Mouse (Mus musculus) T-helper 1 cell (primary cell): Measurements from ENCODE around the gene Gm19345.

Source experiments
- in situ Hi-C: fragments of 300-600 bp; cut with MboI, MseI; formaldehyde crosslinking; loops from one replicate; pipeline ENCODE4 v1.15.1; 2025; ENCODE audit warnings: high pct_unique_total_duplicates

Gene Gm19345

DNA sequence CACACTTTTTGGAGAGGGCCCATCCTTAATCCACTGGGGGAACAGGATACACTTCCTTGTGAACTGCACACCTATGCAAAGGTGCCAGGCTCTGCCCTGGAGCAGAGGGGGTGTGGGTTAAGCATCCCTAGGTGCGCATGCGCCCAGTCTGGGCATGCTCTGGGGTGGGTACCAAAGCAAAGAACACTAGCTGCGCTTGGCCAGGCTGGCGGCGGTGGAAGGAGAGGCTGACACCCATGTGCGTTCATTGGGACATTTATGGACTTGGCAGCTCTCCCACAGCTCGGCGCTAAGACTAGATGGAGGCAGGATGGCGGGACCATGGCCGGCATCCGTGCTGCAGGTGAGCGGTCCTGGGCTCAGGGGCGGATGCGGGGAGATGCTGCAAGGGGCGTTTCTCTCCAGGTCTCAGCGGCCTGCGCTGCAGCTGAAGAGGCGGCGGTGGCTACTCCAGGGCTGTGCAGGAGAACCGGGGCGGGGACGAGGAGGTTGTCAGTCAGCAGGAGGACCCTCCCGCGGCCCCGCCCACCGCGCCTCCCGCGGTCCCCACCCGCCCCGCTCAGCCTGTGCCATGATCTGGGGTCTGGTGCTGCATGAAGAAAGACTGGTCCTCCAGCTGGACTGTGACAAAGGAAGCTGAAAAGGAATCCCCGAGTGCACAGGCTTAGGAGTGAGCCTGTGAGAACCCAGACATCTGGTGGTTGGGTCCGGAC lies at the start of gene Gm19345:
Gene Gm19345, plus strand, starts transcription at position 146 of the 713 bp plus-strand sequence.
- in situ Hi-C loops = no loop called here

DNA sequence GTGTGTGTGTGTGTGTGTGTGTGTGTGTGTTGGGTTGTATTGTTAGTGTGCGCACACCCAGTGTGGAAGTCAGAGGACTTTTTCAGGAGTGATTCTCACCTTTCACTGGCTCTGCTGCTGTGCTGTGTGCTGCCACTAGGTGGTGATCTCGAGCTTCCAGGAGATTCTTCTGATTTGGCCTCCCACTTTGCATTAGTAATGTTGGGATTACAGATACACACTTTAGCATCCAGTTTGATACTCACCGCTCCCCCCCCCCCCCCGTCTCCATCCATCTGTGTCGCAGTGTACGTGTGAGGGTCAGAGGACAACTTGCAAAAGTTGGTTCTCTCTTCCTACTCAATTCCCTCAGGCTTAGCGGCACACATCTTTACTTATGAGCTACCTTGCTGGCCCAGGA lies 48.8 kb upstream of the Gm19345 start:
- in situ Hi-C loops = loop anchor here (5.0 kb wide), 1 partner anchor 39 kb away; no protein-coding TSS in a partner anchor

DNA sequence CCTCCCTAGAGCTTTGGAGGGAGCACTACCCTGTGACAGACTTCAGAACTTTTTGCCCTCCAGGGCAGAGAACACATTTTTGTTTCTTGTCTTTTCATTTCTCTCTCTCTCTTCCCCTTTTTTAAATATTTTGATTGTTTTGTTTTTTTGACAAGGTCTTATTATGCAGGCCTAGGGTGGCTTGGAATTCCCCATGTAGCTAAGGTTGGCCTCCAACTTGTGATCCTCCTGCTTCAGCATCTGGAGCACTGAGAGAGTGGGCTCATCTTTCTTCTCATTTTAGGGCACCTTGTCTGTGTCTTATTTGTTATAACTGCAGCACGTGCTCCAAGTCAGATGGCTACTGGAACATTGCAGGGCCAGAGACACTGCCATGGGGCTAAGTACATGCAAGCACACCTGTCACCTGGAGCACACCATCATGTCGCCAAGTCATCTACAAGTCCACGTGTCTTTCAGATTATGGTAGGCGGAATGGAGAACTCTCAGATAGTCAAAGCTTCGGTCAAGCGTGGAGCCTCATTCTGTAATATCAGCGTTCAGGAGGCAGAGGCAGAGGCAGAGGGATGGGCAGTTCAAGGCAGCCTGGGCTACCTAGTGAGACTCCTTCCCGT lies 45.3 kb upstream of the Gm19345 start:
- in situ Hi-C loops = no loop called here

DNA sequence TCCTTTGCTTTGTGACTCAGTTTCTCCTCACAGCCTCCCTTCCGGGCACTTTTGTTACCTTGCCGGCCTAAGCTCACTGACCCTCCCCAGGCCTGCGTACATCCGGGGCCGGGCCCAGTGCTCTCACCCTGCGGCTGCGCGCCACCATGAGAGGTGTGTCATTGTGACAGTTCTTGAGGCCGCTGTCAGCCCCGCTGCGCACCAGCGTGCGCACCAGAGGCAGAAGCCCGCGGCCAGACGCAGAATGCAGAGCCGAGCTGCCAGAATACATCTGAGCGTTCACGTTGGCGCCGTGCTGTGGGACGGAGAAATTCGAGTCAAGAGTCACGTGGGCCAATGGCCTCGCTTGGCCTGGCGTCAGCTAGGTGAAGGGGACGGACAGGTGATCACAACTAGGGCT lies 42.4 kb upstream of the Gm19345 start:
- in situ Hi-C loops = no loop called here

DNA sequence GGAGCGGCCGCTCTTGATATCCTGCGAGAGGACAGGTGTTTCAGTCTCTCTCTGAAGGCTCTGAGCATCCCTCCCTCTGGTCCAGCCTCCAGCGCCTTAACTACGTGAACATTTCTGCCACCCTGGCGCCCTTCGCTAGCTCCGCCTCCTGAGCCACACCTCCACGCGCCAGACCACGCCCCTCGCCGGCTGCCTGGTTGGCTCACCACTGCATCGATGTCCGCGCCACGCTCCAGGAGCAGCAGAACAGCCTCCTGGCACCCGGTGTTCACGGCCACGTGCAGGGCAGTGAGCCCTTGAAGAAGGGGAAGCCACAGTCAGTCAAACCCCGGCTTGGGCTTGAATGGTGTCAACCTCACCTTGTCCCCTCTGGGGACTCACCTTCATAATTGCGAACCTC lies 40.7 kb upstream of the Gm19345 start:
- in situ Hi-C loops = no loop called here

DNA sequence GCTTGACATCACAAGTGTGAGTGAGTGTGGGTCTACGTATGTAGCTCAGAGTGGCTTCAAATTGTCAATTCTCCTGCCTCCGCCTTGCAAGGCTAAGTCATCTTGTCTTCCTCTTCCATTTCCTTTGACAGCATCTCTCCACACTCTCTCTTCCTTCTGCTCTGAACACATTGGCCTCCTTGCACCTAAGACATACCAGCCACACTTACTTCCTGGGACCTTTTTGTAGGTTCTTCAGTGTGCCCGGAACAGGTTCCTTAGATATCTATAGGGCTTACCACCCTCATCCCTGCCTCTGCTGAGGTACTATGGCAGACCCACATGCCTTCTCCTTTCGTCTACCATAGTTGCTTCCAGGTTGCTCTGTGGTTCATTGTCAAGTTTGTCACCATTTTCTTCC lies 38.6 kb upstream of the Gm19345 start:
- in situ Hi-C loops = no loop called here

DNA sequence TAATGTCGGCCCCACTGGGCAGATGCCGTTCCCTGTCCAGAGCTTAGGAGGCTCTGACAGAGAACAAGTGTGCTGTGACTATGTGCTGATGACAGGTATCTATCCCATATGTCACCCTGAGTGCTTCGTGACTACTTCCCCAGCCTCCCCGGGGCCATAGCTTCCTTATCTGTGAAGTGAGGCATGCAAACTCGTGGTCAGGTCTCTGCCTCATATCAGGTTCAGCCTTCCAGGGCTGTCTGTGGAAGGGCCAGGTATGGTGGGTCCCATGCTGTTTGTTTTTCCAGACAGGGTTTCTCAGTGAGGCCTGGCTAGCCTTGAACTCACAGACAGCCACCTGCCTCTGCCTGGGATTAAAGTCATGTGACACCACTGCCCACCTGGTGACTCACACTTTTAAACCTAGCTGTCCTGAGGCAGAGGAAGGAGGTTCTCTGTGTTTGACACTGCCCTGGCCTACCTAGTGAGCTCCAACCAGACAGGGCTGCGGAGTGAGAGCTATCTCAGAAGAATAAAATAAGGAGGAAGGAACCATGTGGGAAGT lies 38.2 kb upstream of the Gm19345 start:
- in situ Hi-C loops = no loop called here

DNA sequence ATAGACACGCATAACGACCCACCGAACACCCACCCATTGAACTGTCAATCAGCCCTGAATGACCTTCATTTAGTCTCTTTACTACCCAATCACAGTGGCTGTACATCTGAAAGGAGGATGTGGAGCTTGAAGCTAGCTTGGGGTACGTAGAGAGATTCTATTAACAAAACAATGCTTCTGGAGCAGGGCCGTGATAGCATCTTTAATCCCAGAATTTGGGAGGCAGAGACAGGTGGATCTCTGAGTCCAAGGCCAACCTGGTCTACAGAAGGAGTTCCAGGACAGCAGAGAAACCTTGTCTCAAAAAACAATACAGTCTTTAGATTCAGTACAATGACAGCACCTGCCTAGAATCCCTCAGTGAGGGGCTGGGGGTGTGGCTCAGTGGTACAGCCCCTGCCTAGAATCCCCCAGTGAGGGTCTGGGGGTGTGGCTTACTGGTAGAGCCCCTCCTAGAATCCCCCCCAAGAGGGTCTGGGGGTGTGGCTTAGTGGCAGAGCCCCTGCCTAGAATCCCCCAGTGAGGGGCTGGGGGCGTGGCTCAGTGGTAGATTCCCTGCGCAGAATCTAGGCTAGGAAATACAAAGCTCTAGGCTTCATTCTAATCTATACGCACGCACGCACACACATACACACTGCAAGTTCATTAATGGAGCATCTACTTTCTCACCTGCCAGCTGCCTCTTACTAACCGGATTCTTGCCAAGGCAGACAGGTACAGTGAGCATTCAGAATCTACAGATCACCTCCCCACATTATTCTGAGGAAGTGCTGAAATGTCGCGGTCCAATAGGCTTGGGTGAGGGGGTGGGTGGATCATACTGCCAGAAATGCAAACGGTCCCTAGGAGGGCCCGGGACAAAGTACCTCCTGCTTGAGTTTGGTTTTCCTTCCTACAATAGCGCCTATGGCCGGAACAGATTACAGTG lies 36.2 kb upstream of the Gm19345 start:
- in situ Hi-C loops = no loop called here

DNA sequence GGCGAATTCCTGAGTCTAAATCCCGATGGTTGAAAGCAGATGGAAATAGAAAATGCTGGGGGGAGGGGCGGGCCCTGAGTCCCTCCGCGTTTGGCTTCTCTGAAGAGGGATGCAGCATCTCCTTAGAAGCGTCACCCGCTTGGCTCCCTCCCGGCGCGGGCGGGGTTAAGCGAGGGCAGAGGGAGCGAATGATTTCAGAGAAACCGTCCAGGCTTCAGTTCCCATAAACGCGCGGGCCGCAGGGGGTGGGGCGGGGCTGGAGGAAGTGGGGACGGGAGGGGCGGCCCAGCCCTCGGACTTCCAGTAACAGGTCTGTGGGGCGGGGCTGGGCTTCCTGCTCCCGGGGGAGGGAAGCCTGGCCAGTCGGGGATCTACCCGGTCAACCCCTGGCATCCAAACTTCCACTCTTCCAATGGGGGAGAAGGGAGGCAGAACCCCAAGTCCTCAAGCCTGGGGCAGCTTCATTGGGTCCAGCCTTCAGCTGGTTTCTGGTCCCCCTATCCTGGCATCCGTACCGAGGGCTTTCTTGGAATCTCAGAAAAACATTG lies 35.5 kb upstream of the Gm19345 start:
- in situ Hi-C loops = no loop called here

DNA sequence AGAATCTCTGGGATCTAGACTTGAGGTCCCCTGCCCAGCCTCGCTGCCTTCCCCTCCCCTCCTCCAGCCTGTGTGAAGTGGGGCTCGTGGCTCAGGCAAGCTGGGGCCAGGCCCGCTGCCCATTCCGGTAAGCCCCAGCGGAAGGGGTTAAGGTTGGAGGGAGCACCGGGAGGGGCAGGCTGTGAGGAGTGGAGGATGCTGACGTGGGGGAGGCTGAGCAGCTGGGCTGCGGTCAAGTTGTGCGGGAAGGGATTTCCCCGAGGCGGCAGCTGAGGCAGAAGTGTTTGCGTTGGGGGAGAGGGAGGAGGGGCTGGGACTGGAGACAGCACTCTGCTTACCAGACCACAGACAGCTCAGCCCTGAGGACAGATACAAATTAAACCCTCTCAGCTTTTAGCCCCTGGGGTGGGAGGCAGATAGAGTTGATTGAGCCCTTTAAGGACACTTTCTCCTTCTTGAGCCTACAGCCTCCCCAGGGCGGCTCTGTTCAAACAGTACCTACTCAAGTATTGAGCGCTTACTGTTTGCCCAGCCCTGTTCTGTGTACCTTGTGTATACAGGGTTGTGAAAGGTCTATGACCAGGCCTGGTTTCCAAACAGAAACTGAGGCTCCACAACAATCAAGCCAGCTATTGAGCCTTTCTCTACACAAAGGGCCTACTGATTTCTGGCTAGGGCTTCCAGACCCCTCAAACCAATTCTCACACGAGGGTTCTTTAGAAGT lies 34.3 kb upstream of the Gm19345 start:
- in situ Hi-C loops = no loop called here

DNA sequence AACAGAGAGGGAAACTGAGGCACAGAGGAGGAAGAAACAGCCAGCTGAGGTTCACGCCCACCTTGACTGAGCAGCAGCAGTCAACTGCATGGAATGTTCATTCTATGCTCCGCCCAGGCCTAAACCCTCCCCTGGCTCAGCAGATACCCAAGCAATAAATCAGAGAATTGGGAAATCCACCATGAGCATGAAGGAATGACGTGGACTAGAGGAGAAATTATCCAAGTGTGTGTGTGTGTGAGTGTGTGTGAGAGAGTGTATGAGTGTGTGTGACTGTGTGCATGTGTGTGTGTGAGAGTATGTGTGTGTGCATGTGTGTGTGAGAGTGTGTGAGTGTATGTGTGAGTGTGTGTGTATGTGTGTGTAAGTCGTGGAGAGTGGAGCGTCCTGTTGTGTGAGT lies 33.4 kb upstream of the Gm19345 start:
- in situ Hi-C loops = no loop called here

DNA sequence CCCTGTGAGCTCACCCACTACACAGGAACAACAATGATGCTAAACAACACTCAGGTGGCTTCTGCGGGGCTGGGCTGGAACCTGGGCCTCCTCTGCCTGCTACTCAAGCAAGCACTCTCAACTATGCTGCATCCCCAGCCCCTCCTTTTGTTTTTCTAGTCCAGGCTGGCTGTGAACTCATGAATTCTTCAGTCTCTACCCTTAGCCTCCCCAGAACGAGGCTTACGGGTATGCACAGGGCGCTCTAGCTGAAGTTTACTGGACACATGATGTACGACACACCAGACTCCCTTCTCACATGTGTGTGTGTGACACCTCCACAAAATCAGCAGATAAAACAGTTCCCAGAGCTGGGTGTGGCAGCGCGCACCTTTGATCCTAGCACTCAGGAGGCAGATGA lies 32.9 kb upstream of the Gm19345 start:
- in situ Hi-C loops = no loop called here

DNA sequence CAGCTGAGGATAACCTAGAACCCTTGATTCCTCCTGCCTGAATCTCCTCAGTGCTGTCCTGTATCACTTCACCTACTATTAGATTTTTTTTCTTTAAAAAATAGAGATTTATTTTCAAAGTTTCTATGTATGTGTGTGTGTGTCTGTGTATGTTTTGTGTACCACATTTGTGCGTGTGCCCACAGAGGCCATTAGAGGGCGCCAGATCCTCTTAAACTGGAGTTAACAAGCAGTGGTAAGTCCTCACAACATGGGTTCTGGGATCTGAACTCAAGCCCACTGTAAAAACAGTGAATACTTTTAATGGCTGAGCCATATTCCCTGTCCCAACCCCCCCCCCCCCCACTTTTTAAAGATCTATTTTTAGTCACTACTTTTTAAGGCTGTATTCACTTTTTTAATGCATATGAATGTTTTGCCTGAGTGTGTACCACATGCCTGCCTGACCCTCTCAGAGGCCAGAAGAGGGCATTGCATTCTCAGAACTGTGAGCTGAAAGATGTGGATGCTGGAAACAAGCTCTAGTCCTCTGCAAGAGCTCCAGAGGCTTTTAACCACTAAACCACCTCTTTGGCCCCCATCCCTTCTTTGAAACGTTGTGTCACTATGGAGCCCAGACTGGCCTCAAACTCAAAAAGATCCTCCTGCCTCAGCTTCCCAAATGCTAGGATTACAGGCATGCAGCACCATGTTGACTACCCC lies 31.3 kb upstream of the Gm19345 start:
- in situ Hi-C loops = no loop called here

DNA sequence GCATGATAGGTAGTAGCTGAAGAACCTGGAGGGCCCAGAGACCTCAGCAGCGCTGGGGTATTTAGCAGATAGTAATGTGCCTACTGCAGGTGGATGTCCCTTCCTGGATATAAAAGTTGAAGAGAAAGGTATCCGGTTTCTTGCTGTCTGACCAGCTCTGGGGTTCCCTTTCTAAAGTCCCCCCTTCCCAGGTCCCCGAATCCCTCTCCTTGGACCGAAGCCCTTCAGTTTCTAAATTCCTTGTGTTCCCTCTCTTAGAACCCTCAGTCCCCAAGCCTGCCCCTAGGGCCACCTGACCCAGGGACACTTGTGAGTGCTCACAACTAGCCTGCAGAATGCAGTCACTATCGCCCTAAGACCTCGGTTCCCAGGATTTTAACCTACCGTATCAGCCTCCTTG lies 30.2 kb upstream of the Gm19345 start:
- in situ Hi-C loops = no loop called here

DNA sequence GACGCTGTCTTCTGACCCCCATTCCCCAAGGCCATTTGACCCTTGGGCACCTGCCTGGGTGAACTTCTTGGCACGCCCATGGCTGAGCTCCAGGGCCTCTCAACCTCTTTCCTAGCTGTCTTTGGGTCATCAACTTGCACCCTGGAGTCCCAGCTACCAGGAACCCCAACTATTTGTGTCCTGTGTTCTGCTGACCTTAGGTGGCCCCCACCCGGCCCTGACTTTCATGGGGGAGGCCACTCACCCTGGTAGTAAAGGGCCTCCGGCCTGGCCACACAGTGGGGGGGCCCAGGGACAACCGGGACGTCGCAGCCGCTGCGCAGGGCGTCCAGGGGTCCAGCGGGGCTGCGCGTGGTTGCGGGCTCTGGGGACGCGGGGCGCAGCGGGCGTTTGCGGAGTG lies 29.6 kb upstream of the Gm19345 start:
- in situ Hi-C loops = no loop called here

DNA sequence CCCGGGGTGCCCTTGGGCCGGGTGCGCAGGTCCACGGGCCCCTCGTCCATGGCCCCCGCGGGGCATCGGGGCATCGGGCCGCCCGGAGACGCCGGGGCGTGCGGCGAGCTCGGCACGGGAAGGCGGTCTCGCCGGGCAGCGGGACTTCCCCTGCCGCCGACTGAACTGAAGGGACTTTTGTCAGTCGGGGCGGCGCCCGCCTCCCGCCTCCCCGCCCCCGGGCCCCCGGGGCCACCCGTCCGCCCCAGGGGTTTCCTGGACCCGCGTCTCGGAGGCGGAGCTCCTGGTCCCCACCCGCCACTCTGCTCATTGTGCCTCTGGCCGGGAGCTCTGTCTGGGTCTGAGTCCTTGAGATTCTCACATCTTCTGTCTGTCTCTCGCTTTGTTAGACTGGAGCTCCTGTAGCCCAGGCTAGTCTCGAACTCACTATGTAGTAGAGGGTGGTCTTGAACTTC lies 29.2 kb upstream of the Gm19345 start, which contains the start of gene Bcl3:
Gene Bcl3, minus strand, starts transcription at position 167 of the 455 bp plus-strand sequence.
- in situ Hi-C loops = no loop called here

DNA sequence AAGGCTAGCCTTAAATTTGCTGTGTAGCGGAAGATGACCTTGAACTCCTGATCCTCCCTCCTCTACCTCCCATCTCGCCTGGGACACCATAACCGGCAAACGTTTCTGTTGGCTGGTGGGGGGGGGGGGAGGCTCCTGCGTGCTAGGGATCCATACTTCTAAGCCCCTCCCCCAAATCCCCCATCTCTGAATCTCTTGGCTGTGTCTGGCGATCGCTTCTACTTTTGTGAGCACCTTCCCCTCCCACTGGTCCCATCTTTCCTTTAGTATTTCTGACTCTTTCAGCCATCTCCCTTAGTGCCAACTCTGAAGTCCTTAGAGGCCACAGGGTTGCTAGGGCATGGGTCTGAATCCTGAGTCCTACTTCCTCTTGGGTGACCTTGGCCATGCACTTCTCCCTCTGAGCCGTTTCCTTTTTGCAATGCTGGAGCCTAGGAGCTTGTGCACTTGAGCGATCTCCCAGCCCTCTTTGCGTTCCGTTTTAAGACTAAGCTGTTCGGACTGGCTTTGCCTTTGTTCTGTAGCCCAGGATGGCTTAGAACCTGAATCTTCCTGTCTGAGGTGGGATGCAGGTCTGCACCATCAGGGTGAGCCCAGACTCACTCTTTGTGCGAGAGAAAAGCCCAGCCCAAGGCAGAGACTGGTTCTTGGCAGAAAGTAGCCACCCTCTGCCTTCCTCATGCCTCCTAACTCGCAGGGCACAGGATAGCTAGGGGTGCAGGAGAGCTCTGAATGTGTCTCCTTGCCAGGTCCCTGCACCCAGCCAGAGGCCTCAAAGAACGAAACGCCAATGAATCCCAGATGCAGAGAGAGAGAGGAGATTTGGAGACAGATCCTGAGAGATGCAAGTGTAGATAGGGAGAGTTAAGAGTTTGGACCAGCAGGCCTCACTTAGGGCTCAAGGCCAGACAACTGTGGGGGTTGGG lies 28.3 kb upstream of the Gm19345 start:
- in situ Hi-C loops = no loop called here

DNA sequence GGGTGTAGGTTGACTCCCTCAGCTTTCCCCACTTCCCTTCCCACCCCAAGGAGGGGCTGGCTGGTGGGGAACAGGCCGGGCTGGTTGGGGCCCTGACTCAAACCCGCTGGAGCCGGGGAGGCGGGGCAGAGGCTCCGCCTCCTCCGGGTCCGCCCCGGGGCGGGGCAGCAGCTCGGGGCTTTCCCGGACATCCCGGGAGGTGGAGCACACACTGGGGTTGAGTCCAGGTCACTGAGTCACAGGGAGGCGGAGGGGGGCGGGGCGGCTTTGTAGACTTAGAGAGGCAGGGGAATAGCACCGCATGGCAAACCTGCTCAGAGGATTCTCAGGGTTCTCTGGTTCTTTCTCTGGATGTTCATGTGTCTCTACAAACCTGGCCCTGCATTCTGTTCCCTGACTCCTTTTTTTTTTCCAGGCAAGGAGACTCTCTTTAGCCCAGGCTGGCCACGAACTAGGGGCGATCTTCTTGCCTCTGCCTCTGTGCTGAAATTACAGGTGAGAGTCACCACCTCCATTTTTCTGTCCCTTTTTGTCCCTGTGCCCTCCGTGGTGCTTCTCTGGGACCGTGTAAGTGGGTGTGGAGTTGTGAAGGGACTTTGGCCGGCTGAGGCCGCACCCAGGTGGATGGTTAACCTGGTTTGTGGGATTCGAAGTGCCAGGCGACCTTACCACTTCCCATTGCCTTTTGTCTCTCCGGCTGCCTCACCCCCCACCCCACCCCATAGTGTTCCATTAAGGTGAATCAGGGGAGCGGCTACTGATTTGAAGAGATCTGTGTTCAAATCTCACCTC lies 27.4 kb upstream of the Gm19345 start:
- in situ Hi-C loops = no loop called here
